Mouse (Mus musculus): ENCODE results near the gene Dennd1a. TPM values are rescaled to one million over a fixed set of nuclear protein-coding genes. Genes with fewer than 3 reads are reported as not detected.

Gene Dennd1a
- polyA plus RNA-seq, 1 experiment from 2014 or later: 10.3 TPM

GRCm38 (mm10) chr2:38023741-38024130 lies 263.5 kb downstream of the Dennd1a start:
- no peaks in the 10 kb centered on the region for H3K27me3 ChIP-seq (replicated peaks; ENCODE audit: control insufficient read depth, insufficient read depth, low read length)
- H3K9me3 ChIP-seq (ENCODE audit: control insufficient read depth): no peaks in the 10 kb centered on the region
- no peak overlapping the region for H3K4me2 ChIP-seq (replicated peaks; ENCODE audit: low read depth)
- ATAC-seq: no peak
- H3K9ac ChIP-seq (ENCODE audit: low read depth, low read length): no peak overlapping the region
- no peaks in the 10 kb centered on the region for H3K4me1 ChIP-seq (replicated peaks; ENCODE audit: control insufficient read depth, insufficient read depth, low read length)
- no peak overlapping the region for H3K27ac ChIP-seq (ENCODE audit: low read depth, low read length)
- 79% methylated on average over 4 of the region's 4 CpGs for WGBS
- no peak for TF ChIP-seq CTCF (IDR thresholded peaks at IDR 0.05; ENCODE audit: low read depth)
- H3K4me3 ChIP-seq (ENCODE audit: low read depth, low read length): no peak overlapping the region
- H3K36me3 ChIP-seq (ENCODE audit: control insufficient read depth, insufficient read depth): no peaks in the 10 kb centered on the region

GRCm38 (mm10) chr2:38023054-38023740 lies 264.0 kb downstream of the Dennd1a start:
- no peaks in the 10 kb centered on the region for H3K9me3 ChIP-seq (ENCODE audit: control insufficient read depth)
- no peak overlapping the region for H3K4me2 ChIP-seq (replicated peaks; ENCODE audit: low read depth)
- no peaks in the 10 kb centered on the region for H3K4me1 ChIP-seq (replicated peaks; ENCODE audit: control insufficient read depth, insufficient read depth, low read length)
- ATAC-seq: no peak
- no peak overlapping the region for H3K27ac ChIP-seq (ENCODE audit: low read depth, low read length)
- no peaks in the 10 kb centered on the region for H3K36me3 ChIP-seq (ENCODE audit: control insufficient read depth, insufficient read depth)
- H3K4me3 ChIP-seq (ENCODE audit: low read depth, low read length): no peak overlapping the region
- no peaks in the 10 kb centered on the region for H3K27me3 ChIP-seq (replicated peaks; ENCODE audit: control insufficient read depth, insufficient read depth, low read length)
- H3K9ac ChIP-seq (ENCODE audit: low read depth, low read length): no peak overlapping the region
- no peak for TF ChIP-seq CTCF (IDR thresholded peaks at IDR 0.05; ENCODE audit: low read depth)
- 83% methylated on average over 9 of the region's 9 CpGs for WGBS

- no peaks in the 10 kb centered on the region for H3K9me3 ChIP-seq (ENCODE audit: control insufficient read depth)
- no peak for ATAC-seq
Observed at GRCm38 (mm10) chr2:38021166-38021565, 266.0 kb downstream of the Dennd1a start.

GRCm38 (mm10) chr2:38014702-38015101 lies 272.5 kb downstream of the Dennd1a start:
- WGBS: 70% methylated on average over 1 of the region's 1 CpGs
- no peak for ATAC-seq

More at GRCm38 (mm10) chr2:38021166-38021565, 266.0 kb downstream of the Dennd1a start:
- Histone ChIP-seq H3K4me2 (replicated peaks; ENCODE audit: low read depth) (no peak overlapping the region), H3K4me3 (ENCODE audit: low read depth, low read length) (no peak overlapping the region), H3K4me1 (replicated peaks; ENCODE audit: control insufficient read depth, insufficient read depth, low read length) (no peaks in the 10 kb centered on the region), H3K36me3 (ENCODE audit: control insufficient read depth, insufficient read depth) (no peaks in the 10 kb centered on the region), H3K9ac (ENCODE audit: low read depth, low read length) (no peak overlapping the region), H3K27ac (ENCODE audit: low read depth, low read length) (no peak overlapping the region), H3K27me3 (replicated peaks; ENCODE audit: control insufficient read depth, insufficient read depth, low read length) (no peaks in the 10 kb centered on the region)
- WGBS: 95% methylated on average over 9 of the region's 9 CpGs
- no peak for TF ChIP-seq CTCF (IDR thresholded peaks at IDR 0.05; ENCODE audit: low read depth)

GRCm38 (mm10) chr2:38013839-38014365 lies 273.3 kb downstream of the Dennd1a start:
- Histone ChIP-seq H3K4me3 (ENCODE audit: low read depth, low read length) (no peak overlapping the region), H3K36me3 (ENCODE audit: control insufficient read depth, insufficient read depth) (no peaks in the 10 kb centered on the region), H3K27ac (ENCODE audit: low read depth, low read length) (no peak overlapping the region), H3K9me3 (ENCODE audit: control insufficient read depth) (no peaks in the 10 kb centered on the region), H3K4me1 (replicated peaks; ENCODE audit: control insufficient read depth, insufficient read depth, low read length) (0 out of 2 replicates have a peak, but pooled peaks cover 4% of the 10 kb centered on the region), H3K9ac (ENCODE audit: low read depth, low read length) (no peak overlapping the region), H3K4me2 (replicated peaks; ENCODE audit: low read depth) (no peak overlapping the region), H3K27me3 (replicated peaks; ENCODE audit: control insufficient read depth, insufficient read depth, low read length) (no peaks in the 10 kb centered on the region)
- 44% methylated on average over 5 of the region's 5 CpGs for WGBS
- no peak for TF ChIP-seq CTCF (IDR thresholded peaks at IDR 0.05; ENCODE audit: low read depth)
- ATAC-seq: no peak

More at GRCm38 (mm10) chr2:38014702-38015101, 272.5 kb downstream of the Dennd1a start:
- Histone ChIP-seq H3K36me3 (ENCODE audit: control insufficient read depth, insufficient read depth) (no peaks in the 10 kb centered on the region), H3K9me3 (ENCODE audit: control insufficient read depth) (no peaks in the 10 kb centered on the region), H3K27ac (ENCODE audit: low read depth, low read length) (no peak overlapping the region), H3K4me2 (replicated peaks; ENCODE audit: low read depth) (no peak overlapping the region), H3K9ac (ENCODE audit: low read depth, low read length) (no peak overlapping the region), H3K27me3 (replicated peaks; ENCODE audit: control insufficient read depth, insufficient read depth, low read length) (no peaks in the 10 kb centered on the region), H3K4me1 (replicated peaks; ENCODE audit: control insufficient read depth, insufficient read depth, low read length) (0 out of 2 replicates have a peak, but pooled peaks cover 4% of the 10 kb centered on the region), H3K4me3 (ENCODE audit: low read depth, low read length) (no peak overlapping the region)
- no peak for TF ChIP-seq CTCF (IDR thresholded peaks at IDR 0.05; ENCODE audit: low read depth)

GRCm38 (mm10) chr2:38007238-38007637 lies 280.0 kb downstream of the Dennd1a start:
- H3K4me3 ChIP-seq (ENCODE audit: low read depth, low read length): no peak overlapping the region
- no peak overlapping the region for H3K4me2 ChIP-seq (replicated peaks; ENCODE audit: low read depth)
- H3K9ac ChIP-seq (ENCODE audit: low read depth, low read length): no peak overlapping the region
- no peaks in the 10 kb centered on the region for H3K36me3 ChIP-seq (ENCODE audit: control insufficient read depth, insufficient read depth)
- H3K27ac ChIP-seq (ENCODE audit: low read depth, low read length): no peak overlapping the region
- no peak for ATAC-seq
- H3K27me3 ChIP-seq (replicated peaks; ENCODE audit: control insufficient read depth, insufficient read depth, low read length): no peaks in the 10 kb centered on the region
- TF ChIP-seq CTCF (IDR thresholded peaks at IDR 0.05; ENCODE audit: low read depth): no peak
- no peaks in the 10 kb centered on the region for H3K4me1 ChIP-seq (replicated peaks; ENCODE audit: control insufficient read depth, insufficient read depth, low read length)
- WGBS: 68% methylated on average over 1 of the region's 1 CpGs
- H3K9me3 ChIP-seq (ENCODE audit: control insufficient read depth): no peaks in the 10 kb centered on the region
